Comparison of ENCODE assay signal across 10 mouse cellular contexts in the genomic region with DNA sequence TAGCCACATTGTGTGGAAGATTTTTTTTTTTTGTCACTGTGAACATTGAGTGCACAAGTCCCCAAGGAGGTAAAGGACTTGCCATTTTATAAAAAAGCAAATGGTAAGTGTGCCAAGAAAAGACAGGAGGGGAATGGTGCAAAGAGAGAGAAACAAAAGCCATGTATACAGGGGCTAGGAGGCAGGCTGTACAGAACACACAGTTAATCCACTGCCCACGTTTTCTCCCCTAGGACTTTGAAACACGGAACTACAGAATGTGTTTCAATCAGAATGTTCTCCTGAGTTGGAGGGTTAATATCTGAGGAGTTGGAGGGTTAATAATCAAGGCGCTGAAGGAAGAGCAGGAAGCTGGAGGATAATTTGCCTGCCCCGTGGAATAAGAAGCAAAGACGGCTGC.
DNase-seq lines count a peak whose midpoint lies in the region; ATAC-seq and TF ChIP-seq lines count a peak whose summit lies in the region.
"Had no signal": no experiment of that assay in that cellular context is flagged by ENCODE, and none has a peak within 500 bp of the region (broad histone marks: within the 10 kb centered on the region; RNA-seq: fewer than 3 reads in every experiment).

No protein-coding gene starts in this region.

- H3K36me3 ChIP-seq in heart, embryonic 16.5 days (ENCODE audit: control insufficient read depth, insufficient read depth), result no peaks in the 10 kb centered on the region
- H3K36me3 ChIP-seq in heart, embryonic 12.5 days, result no peaks in the 10 kb centered on the region
- no peaks in the 10 kb centered on the region for H3K36me3 ChIP-seq in forebrain, embryonic 15.5 days
- H3K36me3 ChIP-seq in limb, embryonic 13.5 days, result no peaks in the 10 kb centered on the region

- H3K9ac ChIP-seq in heart, embryonic 16.5 days (ENCODE audit: low read length), result no peak overlapping the region
- no peak overlapping the region for H3K9ac ChIP-seq in heart, embryonic 12.5 days
- H3K9ac ChIP-seq in forebrain, embryonic 15.5 days (replicated peaks), result no peak overlapping the region
- H3K9ac ChIP-seq in limb, embryonic 13.5 days, result no peak overlapping the region

- H3K27ac ChIP-seq in heart, embryonic 16.5 days (ENCODE audit: low read length), result no peak overlapping the region
- H3K27ac ChIP-seq in heart, embryonic 12.5 days (ENCODE audit: poor library complexity, severe bottlenecking), result no peak overlapping the region
- no peak overlapping the region for H3K27ac ChIP-seq in forebrain, embryonic 15.5 days (replicated peaks)
- H3K27ac ChIP-seq in limb, embryonic 13.5 days, result no peak overlapping the region

- no peaks in the 10 kb centered on the region for H3K9me3 ChIP-seq in heart, embryonic 16.5 days (replicated peaks; ENCODE audit: control insufficient read depth, low read length)
- H3K9me3 ChIP-seq in heart, embryonic 12.5 days (replicated peaks), result no peaks in the 10 kb centered on the region
- H3K9me3 ChIP-seq in forebrain, embryonic 15.5 days, result no peaks in the 10 kb centered on the region
- H3K9me3 ChIP-seq in limb, embryonic 13.5 days, result no peaks in the 10 kb centered on the region

- no peaks in the 10 kb centered on the region for H3K27me3 ChIP-seq in heart, embryonic 16.5 days (ENCODE audit: control insufficient read depth, insufficient read depth, low read length)
- 0 out of 2 replicates have a peak, but pooled peaks cover 12% of the 10 kb centered on the region for H3K27me3 ChIP-seq in heart, embryonic 12.5 days (replicated peaks)
- H3K27me3 ChIP-seq in forebrain, embryonic 15.5 days, result no peaks in the 10 kb centered on the region
- H3K27me3 ChIP-seq in limb, embryonic 13.5 days, result no peaks in the 10 kb centered on the region

- ATAC-seq in heart, embryonic 16.5 days (replicated peaks; ENCODE audit: extremely low read depth, insufficient read depth, low FRiP score), result no peak
- no peak for ATAC-seq in heart, embryonic 12.5 days (ENCODE audit: insufficient number of reproducible peaks, low FRiP score)
- ATAC-seq in forebrain, embryonic 15.5 days (replicated peaks), result no peak
- ATAC-seq in limb, embryonic 13.5 days (ENCODE audit: low FRiP score, low read depth), result no peak
- ATAC-seq in erythroid progenitor cell, adult 5-6 weeks (replicated peaks; ENCODE audit: low FRiP score, poor library complexity, severe bottlenecking), result no peak

- peak overlapping the region; percentile 35; the same call in 1 of the 2 replicates for H3K4me2 ChIP-seq in heart, embryonic 16.5 days (ENCODE audit: low read depth, low read length)
- H3K4me2 ChIP-seq in heart, embryonic 12.5 days, result no peak overlapping the region
- H3K4me2 ChIP-seq in forebrain, embryonic 15.5 days (replicated peaks), result 0 out of 2 replicates have a peak overlapping the region, but pooled peaks have one; percentile 15
- peak overlapping the region; percentile 53 for H3K4me2 ChIP-seq in limb, embryonic 13.5 days (replicated peaks)

- no peak for TF ChIP-seq CTCF in brain, embryonic 14.5 days (IDR thresholded peaks at IDR 0.05; ENCODE audit: borderline replicate concordance, extremely low read depth, insufficient read depth, insufficient read length)

- no peak for TF ChIP-seq POLR2A in brain, embryonic 14.5 days (IDR thresholded peaks at IDR 0.05; ENCODE audit: borderline replicate concordance, extremely low read depth, insufficient read depth, insufficient read length, poor library complexity, severe bottlenecking)

- no peak overlapping the region for H3K4me3 ChIP-seq in heart, embryonic 16.5 days (ENCODE audit: low read length)
- H3K4me3 ChIP-seq in heart, embryonic 12.5 days, result no peak overlapping the region
- H3K4me3 ChIP-seq in forebrain, embryonic 15.5 days, result no peak overlapping the region
- H3K4me3 ChIP-seq in limb, embryonic 13.5 days, result no peak overlapping the region

- WGBS in heart, embryonic 16.5 days, result 42% methylated on average over 5 of the region's 5 CpGs
- WGBS in heart, embryonic 12.5 days, result 44% methylated on average over 5 of the region's 5 CpGs
- WGBS in forebrain, embryonic 15.5 days, result 6% methylated on average over 5 of the region's 5 CpGs
- 34% methylated on average over 5 of the region's 5 CpGs for WGBS in limb, embryonic 13.5 days

- DNase-seq in brain, embryonic 14.5 days (ENCODE audit: low read depth), result peak; percentile 50
- DNase-seq in cerebellum, adult 11 months, result no peak
- no peak for DNase-seq in layer of hippocampus, adult 9-10 months (ENCODE audit: low spot score)
- DNase-seq: cerebellum, postnatal 25 days; kidney, adult 18-20 months had no signal

- peaks cover 4% of the 10 kb centered on the region; the same call in 1 of the 2 replicates for H3K4me1 ChIP-seq in heart, embryonic 16.5 days (ENCODE audit: control insufficient read depth, insufficient read depth, low read length)
- peaks cover 20% of the 10 kb centered on the region for H3K4me1 ChIP-seq in heart, embryonic 12.5 days (replicated peaks)
- peaks cover 13% of the 10 kb centered on the region for H3K4me1 ChIP-seq in forebrain, embryonic 15.5 days
- peaks cover 11% of the 10 kb centered on the region for H3K4me1 ChIP-seq in limb, embryonic 13.5 days
